Mouse (Mus musculus): ENCODE measurements around the gene Gm36028. TPM values are rescaled to one million over a fixed set of nuclear protein-coding genes. Genes with fewer than 3 reads are reported as not detected.

The Gm36028 gene
- polyA plus RNA-seq, 1 experiment = not detected

DNA sequence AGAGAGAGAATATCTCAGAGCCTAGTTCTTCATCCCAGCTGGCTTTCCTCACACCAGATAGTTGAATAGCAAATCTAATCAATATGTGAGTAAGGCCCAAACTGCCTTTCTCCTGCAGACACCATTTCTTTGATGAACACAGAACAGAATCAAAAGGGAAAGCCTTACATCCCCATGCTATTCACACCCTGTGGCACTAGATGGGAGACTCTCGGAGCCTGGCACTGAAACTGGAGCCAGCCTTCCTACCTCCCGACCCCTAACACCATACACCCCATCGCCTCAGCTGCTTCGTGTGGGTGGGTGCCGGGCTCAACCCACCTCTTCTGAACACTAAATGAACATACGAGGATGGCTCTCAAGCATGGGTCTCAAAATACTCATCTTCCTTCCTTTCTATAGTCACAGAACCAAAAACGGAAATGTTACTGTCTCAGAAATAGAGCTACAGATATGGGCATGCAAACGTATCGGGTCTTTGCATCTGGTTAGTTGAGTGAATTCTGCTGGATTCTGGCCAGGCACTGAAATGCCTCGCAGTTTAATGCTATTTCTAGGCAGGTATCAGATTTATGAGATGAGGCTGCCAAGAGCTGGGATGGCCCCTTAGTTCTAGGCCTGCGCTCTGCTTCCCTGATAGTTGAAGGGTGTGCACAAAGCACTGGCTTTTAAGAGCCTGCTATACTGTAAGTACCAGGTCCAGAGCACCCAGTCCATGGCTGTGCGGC lies 36.0 kb downstream of the Gm36028 start:
- H3K4me1 ChIP-seq (ENCODE audit: control insufficient read depth, insufficient read depth, low read length) = peaks cover 2% of the 10 kb centered on the region; the same call in 1 of the 2 replicates
- no peak overlapping the region for H3K27ac ChIP-seq (ENCODE audit: insufficient read depth, low read depth, low read length)
- no peak overlapping the region for H3K4me3 ChIP-seq (ENCODE audit: insufficient read depth, low read depth, low read length)
- WGBS = 75% methylated on average over 12 of the region's 12 CpGs
- TF ChIP-seq CTCF (IDR thresholded peaks at IDR 0.05; ENCODE audit: insufficient read depth, low read depth, low read length) = no peak
- TF ChIP-seq POLR2A (IDR thresholded peaks at IDR 0.05; ENCODE audit: insufficient read depth, low read depth, low read length) = no peak

DNA sequence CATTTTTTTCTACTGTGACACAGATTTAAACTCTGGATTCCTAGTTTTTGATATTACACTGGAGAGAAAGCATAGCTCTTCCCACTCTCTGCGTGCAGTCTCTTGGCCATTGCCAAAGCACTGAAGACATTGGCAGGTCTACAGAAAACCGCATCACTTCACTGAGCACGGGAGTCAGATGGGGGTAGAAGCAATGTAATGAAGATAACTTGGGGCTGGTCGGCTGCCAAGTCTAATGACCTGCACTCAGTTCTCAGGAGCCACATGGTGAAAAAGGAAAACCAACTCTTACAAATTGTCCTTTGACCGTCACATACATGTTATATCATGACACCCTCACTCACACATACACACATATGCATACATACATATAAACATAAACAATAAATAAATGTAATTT lies 37.0 kb downstream of the Gm36028 start:
- WGBS = 55% methylated on average over 5 of the region's 5 CpGs
- Histone ChIP-seq H3K27ac (ENCODE audit: insufficient read depth, low read depth, low read length) (no peak overlapping the region), H3K4me1 (ENCODE audit: control insufficient read depth, insufficient read depth, low read length) (peaks cover 2% of the 10 kb centered on the region; the same call in 1 of the 2 replicates), H3K4me3 (ENCODE audit: insufficient read depth, low read depth, low read length) (no peak overlapping the region)
- TF ChIP-seq POLR2A (IDR thresholded peaks at IDR 0.05; ENCODE audit: insufficient read depth, low read depth, low read length) = no peak
- no peak for TF ChIP-seq CTCF (IDR thresholded peaks at IDR 0.05; ENCODE audit: insufficient read depth, low read depth, low read length)

GRCm38 (mm10) chr16:37817986-37818385 lies 43.0 kb downstream of the Gm36028 start:
- Histone ChIP-seq H3K4me3 (ENCODE audit: insufficient read depth, low read depth, low read length) (no peak overlapping the region), H3K4me1 (ENCODE audit: control insufficient read depth, insufficient read depth, low read length) (peaks cover 7% of the 10 kb centered on the region), H3K27ac (ENCODE audit: insufficient read depth, low read depth, low read length) (no peak overlapping the region)
- 77% methylated on average over 4 of the region's 4 CpGs for WGBS
- TF ChIP-seq POLR2A (IDR thresholded peaks at IDR 0.05; ENCODE audit: insufficient read depth, low read depth, low read length) (no peak), CTCF (IDR thresholded peaks at IDR 0.05; ENCODE audit: insufficient read depth, low read depth, low read length) (no peak)

DNA sequence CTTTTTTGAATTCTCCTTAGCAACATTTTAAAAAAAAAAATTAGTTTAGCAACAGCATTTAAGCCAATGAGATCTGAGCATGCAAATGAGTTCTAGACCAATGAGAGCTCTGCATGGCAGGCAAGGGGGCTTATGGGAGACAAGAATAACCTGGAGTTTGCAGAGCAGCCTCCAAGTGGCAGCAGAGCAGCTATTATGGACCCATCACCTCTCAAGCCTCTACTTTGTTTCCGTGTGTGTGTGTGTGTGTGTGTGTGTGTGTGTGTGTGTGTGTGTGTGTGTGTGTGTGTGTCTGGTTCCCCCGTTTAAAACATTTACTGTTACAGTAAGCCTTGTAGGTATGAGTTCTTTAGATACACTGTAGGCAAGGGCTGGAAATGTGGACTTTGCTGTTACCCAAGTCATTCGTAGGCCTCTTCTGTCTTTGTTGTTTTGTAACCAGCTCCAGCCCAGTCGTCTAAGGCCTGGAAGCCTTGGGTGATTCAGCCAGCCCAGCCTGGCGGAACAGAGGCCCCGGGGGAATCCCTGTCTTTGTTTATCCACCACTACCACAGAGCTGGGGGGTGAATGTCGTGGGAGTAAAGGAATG lies 46.5 kb downstream of the Gm36028 start:
- Histone ChIP-seq H3K4me1 (ENCODE audit: control insufficient read depth, insufficient read depth, low read length) (peaks cover 19% of the 10 kb centered on the region), H3K4me3 (ENCODE audit: insufficient read depth, low read depth, low read length) (no peak overlapping the region), H3K27ac (ENCODE audit: insufficient read depth, low read depth, low read length) (peak overlapping the region; percentile 70)
- TF ChIP-seq POLR2A (IDR thresholded peaks at IDR 0.05; ENCODE audit: insufficient read depth, low read depth, low read length) = no peak
- TF ChIP-seq CTCF (IDR thresholded peaks at IDR 0.05; ENCODE audit: insufficient read depth, low read depth, low read length) = no peak
- 8% methylated on average over 7 of the region's 7 CpGs for WGBS

GRCm38 (mm10) chr16:37813691-37814382 lies 47.1 kb downstream of the Gm36028 start:
- H3K4me3 ChIP-seq (ENCODE audit: insufficient read depth, low read depth, low read length) = no peak overlapping the region
- peaks cover 24% of the 10 kb centered on the region for H3K4me1 ChIP-seq (ENCODE audit: control insufficient read depth, insufficient read depth, low read length)
- 35% methylated on average over 5 of the region's 5 CpGs for WGBS
- H3K27ac ChIP-seq (ENCODE audit: insufficient read depth, low read depth, low read length) = peak overlapping the region; percentile 59; the same call in 1 of the 2 replicates
- TF ChIP-seq CTCF (IDR thresholded peaks at IDR 0.05; ENCODE audit: insufficient read depth, low read depth, low read length) (no peak), POLR2A (IDR thresholded peaks at IDR 0.05; ENCODE audit: insufficient read depth, low read depth, low read length) (no peak)

DNA sequence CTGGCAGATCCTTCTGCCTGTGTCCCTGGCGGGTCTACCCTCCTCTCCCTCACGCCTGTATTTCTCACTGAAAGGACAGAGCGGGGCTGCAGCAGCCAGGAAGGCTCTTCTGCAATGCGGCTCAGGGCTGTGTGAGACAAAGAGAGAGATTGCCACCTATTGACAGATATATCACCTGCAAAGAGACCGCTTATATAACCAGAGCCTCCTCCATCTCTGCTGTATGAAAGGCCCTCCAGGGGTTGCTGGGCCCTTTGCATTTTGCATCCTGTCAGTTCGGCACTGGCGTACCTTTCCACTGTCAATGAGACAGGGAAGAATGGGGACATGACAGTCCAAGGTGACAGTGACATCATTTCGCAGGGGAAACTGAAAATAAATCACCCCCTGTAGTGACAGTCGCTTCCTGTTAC lies 48.5 kb downstream of the Gm36028 start:
- Histone ChIP-seq H3K27ac (ENCODE audit: insufficient read depth, low read depth, low read length) (peak overlapping the region; percentile 52), H3K4me3 (ENCODE audit: insufficient read depth, low read depth, low read length) (no peak overlapping the region), H3K4me1 (ENCODE audit: control insufficient read depth, insufficient read depth, low read length) (peaks cover 24% of the 10 kb centered on the region)
- WGBS = 60% methylated on average over 9 of the region's 9 CpGs
- TF ChIP-seq CTCF (IDR thresholded peaks at IDR 0.05; ENCODE audit: insufficient read depth, low read depth, low read length) (no peak), POLR2A (IDR thresholded peaks at IDR 0.05; ENCODE audit: insufficient read depth, low read depth, low read length) (no peak)

GRCm38 (mm10) chr16:37811874-37812273 lies 49.1 kb downstream of the Gm36028 start:
- WGBS = 86% methylated on average over 8 of the region's 8 CpGs
- Histone ChIP-seq H3K4me1 (ENCODE audit: control insufficient read depth, insufficient read depth, low read length) (peaks cover 26% of the 10 kb centered on the region), H3K27ac (ENCODE audit: insufficient read depth, low read depth, low read length) (peak overlapping the region; percentile 52), H3K4me3 (ENCODE audit: insufficient read depth, low read depth, low read length) (no peak overlapping the region)
- TF ChIP-seq POLR2A (IDR thresholded peaks at IDR 0.05; ENCODE audit: insufficient read depth, low read depth, low read length) (no peak), CTCF (IDR thresholded peaks at IDR 0.05; ENCODE audit: insufficient read depth, low read depth, low read length) (no peak)

DNA sequence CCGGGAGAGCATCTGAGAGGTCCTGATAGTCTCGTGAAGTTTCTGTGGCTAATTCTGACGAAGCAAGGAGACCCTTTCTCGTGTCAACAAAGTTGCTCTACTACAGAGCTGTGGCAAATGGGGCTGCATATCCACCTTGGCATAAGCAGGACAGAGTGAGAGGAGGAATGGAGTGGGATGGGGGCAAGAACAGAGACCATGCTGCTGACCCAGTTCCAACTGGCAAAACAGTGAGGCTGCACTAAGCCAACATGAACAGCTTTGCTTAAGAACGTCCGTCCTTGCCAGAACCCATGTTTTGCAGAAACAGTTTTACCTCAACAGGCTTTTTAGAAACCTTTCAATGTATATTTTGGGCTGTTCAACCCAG lies 51.3 kb downstream of the Gm36028 start:
- no peak overlapping the region for H3K4me3 ChIP-seq (ENCODE audit: insufficient read depth, low read depth, low read length)
- H3K4me1 ChIP-seq (ENCODE audit: control insufficient read depth, insufficient read depth, low read length) = peaks cover 23% of the 10 kb centered on the region
- peak overlapping the region; percentile 29 for H3K27ac ChIP-seq (ENCODE audit: insufficient read depth, low read depth, low read length)
- 37% methylated on average over 6 of the region's 6 CpGs for WGBS
- TF ChIP-seq CTCF (IDR thresholded peaks at IDR 0.05; ENCODE audit: insufficient read depth, low read depth, low read length) (no peak), POLR2A (IDR thresholded peaks at IDR 0.05; ENCODE audit: insufficient read depth, low read depth, low read length) (no peak)
